26 mouse cellular contexts compared by ENCODE assay signal in the genomic region with DNA sequence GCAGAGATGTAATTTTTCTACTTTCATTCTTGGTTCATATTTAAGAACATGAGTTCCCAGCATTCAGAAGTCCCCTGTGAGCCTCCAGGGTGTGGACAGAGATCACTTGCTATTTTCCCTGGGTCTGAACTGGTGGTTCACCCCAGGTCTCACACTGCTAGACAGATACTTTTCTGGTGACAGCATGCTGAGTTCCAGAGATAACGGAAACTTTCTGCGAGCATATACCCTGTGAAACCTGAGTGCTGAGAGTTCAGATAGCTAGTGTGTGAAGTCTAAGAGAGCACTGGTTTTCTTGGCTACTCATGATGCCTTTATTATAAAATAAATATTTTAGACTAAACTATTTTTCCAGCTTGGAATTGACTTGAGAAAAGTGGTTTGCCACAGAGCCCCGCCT.
DNase-seq lines count a peak whose midpoint lies in the region; ATAC-seq lines count a peak whose summit lies in the region.
"Had no signal": no experiment of that assay in that cellular context is flagged by ENCODE, and none has a peak within 500 bp of the region (broad histone marks: within the 10 kb centered on the region; RNA-seq: fewer than 3 reads in every experiment).

No protein-coding gene starts in this region.

- H3K4me2 ChIP-seq in heart, embryonic 16.5 days (ENCODE audit: low read depth, low read length): peak overlapping the region; percentile 32
- H3K4me2 ChIP-seq in liver, embryonic 13.5 days: no peak overlapping the region
- H3K4me2 ChIP-seq: hindbrain, embryonic 15.5 days; lung, embryonic 15.5 days; neural tube, embryonic 12.5 days had no signal

- H3K4me3 ChIP-seq in heart, embryonic 10.5 days: no peak overlapping the region
- H3K4me3 ChIP-seq in heart, embryonic 16.5 days (ENCODE audit: low read length): no peak overlapping the region
- no peak overlapping the region for H3K4me3 ChIP-seq in liver, embryonic 13.5 days (replicated peaks)
- H3K4me3 ChIP-seq: forebrain, embryonic 10.5 days; hindbrain, embryonic 15.5 days; left cerebral cortex, adult 2 months; lung, embryonic 15.5 days; megakaryocyte, embryonic 14.5 days; neural tube, embryonic 12.5 days had no signal

- ATAC-seq in heart, embryonic 16.5 days (replicated peaks; ENCODE audit: extremely low read depth, insufficient read depth, low FRiP score): peak; percentile 95
- ATAC-seq in liver, embryonic 13.5 days (ENCODE audit: low read depth): peak; percentile 63; the same call in 1 of the 2 replicates
- ATAC-seq: activated CD4-positive, CD25-positive, alpha-beta regulatory T cell, adult 4 months; CD4-positive, CD25-positive, alpha-beta regulatory T cell, adult 4 months; forebrain, embryonic 16.5 days had no signal

- 35% methylated on average over 3 of the region's 3 CpGs for WGBS in heart, embryonic 10.5 days
- 31% methylated on average over 3 of the region's 3 CpGs for WGBS in heart, embryonic 16.5 days
- 40% methylated on average over 3 of the region's 3 CpGs for WGBS in liver, embryonic 13.5 days (ENCODE audit: insufficient replicate concordance)

- H3K9ac ChIP-seq in heart, embryonic 16.5 days (ENCODE audit: low read length): no peak overlapping the region
- H3K9ac ChIP-seq in liver, embryonic 13.5 days: no peak overlapping the region
- H3K9ac ChIP-seq: hindbrain, embryonic 15.5 days; lung, embryonic 15.5 days; neural tube, embryonic 12.5 days had no signal

- DNase-seq in heart, embryonic 10.5 days (ENCODE audit: low spot score): peak; percentile 78
- no peak for DNase-seq in heart, postnatal 14 days
- DNase-seq in heart, adult 18-20 months: no peak
- peak; percentile 9 for DNase-seq in 3T3-L1 (ENCODE audit: low read depth, low spot score)
- DNase-seq in liver, embryonic 13.5 days: no peak
- no peak for DNase-seq in cerebellum, adult 8-10 months
- no peak for DNase-seq in retina, embryonic 14.5 days (ENCODE audit: low spot score)
- DNase-seq: adrenal gland, postnatal 25 days; cerebellum, adult 9-10 months; gastrocnemius, postnatal 10 days; kidney, adult 2 months; kidney, postnatal 10 days; lung, postnatal 36 days; midbrain, embryonic 14.5 days; retina, postnatal 1 day; thymus, postnatal 14 days had no signal

- no peaks in the 10 kb centered on the region for H3K27me3 ChIP-seq in heart, embryonic 10.5 days (ENCODE audit: insufficient read depth, poor library complexity, severe bottlenecking)
- H3K27me3 ChIP-seq in heart, embryonic 16.5 days (ENCODE audit: control insufficient read depth, insufficient read depth, low read length): no peaks in the 10 kb centered on the region
- H3K27me3 ChIP-seq in liver, embryonic 13.5 days: no peaks in the 10 kb centered on the region
- H3K27me3 ChIP-seq: hindbrain, embryonic 15.5 days; lung, embryonic 15.5 days; megakaryocyte, embryonic 14.5 days; neural tube, embryonic 12.5 days had no signal

- H3K4me1 ChIP-seq in heart, embryonic 10.5 days: peaks cover 7% of the 10 kb centered on the region
- H3K4me1 ChIP-seq in heart, embryonic 16.5 days (ENCODE audit: control insufficient read depth, insufficient read depth, low read length): peaks cover 11% of the 10 kb centered on the region
- no peaks in the 10 kb centered on the region; the same call in 1 of the 2 replicates for H3K4me1 ChIP-seq in liver, embryonic 13.5 days (replicated peaks)
- H3K4me1 ChIP-seq: forebrain, embryonic 10.5 days; hindbrain, embryonic 15.5 days; lung, embryonic 15.5 days; neural tube, embryonic 12.5 days had no signal

- H3K9me3 ChIP-seq in heart, embryonic 10.5 days: no peaks in the 10 kb centered on the region
- H3K9me3 ChIP-seq in heart, embryonic 16.5 days (replicated peaks; ENCODE audit: control insufficient read depth, low read length): no peaks in the 10 kb centered on the region
- H3K9me3 ChIP-seq in liver, embryonic 13.5 days (replicated peaks): no peaks in the 10 kb centered on the region
- H3K9me3 ChIP-seq: forebrain, embryonic 10.5 days; hindbrain, embryonic 15.5 days; lung, embryonic 15.5 days; megakaryocyte, embryonic 14.5 days; neural tube, embryonic 12.5 days had no signal

- intact Hi-C loops in heart, postnatal 14 days (cut with DNase I): no loop called here

- peak overlapping the region; percentile 67; the same call in 1 of the 2 replicates for H3K27ac ChIP-seq in heart, embryonic 10.5 days
- H3K27ac ChIP-seq in heart, embryonic 16.5 days (ENCODE audit: low read length): peak overlapping the region; percentile 77
- no peak overlapping the region for H3K27ac ChIP-seq in liver, embryonic 13.5 days
- H3K27ac ChIP-seq: forebrain, embryonic 10.5 days; hindbrain, embryonic 15.5 days; left cerebral cortex, adult 2 months; lung, embryonic 15.5 days; neural tube, embryonic 12.5 days had no signal

- H3K36me3 ChIP-seq in heart, embryonic 10.5 days: no peaks in the 10 kb centered on the region
- H3K36me3 ChIP-seq in heart, embryonic 16.5 days (ENCODE audit: control insufficient read depth, insufficient read depth): no peaks in the 10 kb centered on the region
- no peaks in the 10 kb centered on the region for H3K36me3 ChIP-seq in liver, embryonic 13.5 days
- H3K36me3 ChIP-seq: forebrain, embryonic 10.5 days; hindbrain, embryonic 15.5 days; lung, embryonic 15.5 days; neural tube, embryonic 12.5 days had no signal

Comparison
In these comparisons a context has a peak if more than half of its experiments do, and no peak if none do; other contexts are left out.
1. DNase-seq: peak in heart, embryonic 10.5 days (single experiment) and 3T3-L1 (single experiment); none in heart, postnatal 14 days (0 of 2), heart, adult 18-20 months (0 of 2), liver, embryonic 13.5 days (single experiment), cerebellum, adult 8-10 months (single experiment) and retina, embryonic 14.5 days (single experiment).